Mouse (Mus musculus): ENCODE results near the gene Klhl3. TPM values are rescaled to one million over a fixed set of nuclear protein-coding genes. Genes with fewer than 3 reads are reported as not detected.
A peak's percentile ranks its signal among the peaks of the same experiment; 100 is the strongest.

The Klhl3 gene
- total RNA-seq, 2 experiments from 2014 or later: 2.6 TPM

GRCm38 (mm10) chr13:58073254-58073882, 40.0 kb downstream of the Klhl3 start:
- intact Hi-C loops (cut with DNase I): no loop called here
- DNase-seq (ENCODE audit: low spot score): no peak

GRCm38 (mm10) chr13:58071209-58071608, 42.2 kb downstream of the Klhl3 start:
- DNase-seq (ENCODE audit: low spot score): no peak
- intact Hi-C loops (cut with DNase I): no loop called here

- no peak for DNase-seq (ENCODE audit: low spot score)
- intact Hi-C loops (cut with DNase I): no loop called here
Measured at GRCm38 (mm10) chr13:58070504-58070903, 42.9 kb downstream of the Klhl3 start.

- no peak for DNase-seq (ENCODE audit: low spot score)
- intact Hi-C loops (cut with DNase I): loop anchor here (2.0 kb wide), 1 partner anchor 46 kb away; no protein-coding TSS in a partner anchor
Measured at GRCm38 (mm10) chr13:58068421-58069209, 44.8 kb downstream of the Klhl3 start.

GRCm38 (mm10) chr13:58067540-58068103, 45.8 kb downstream of the Klhl3 start:
- peak; percentile 67 for DNase-seq (ENCODE audit: low spot score)
- intact Hi-C loops (cut with DNase I): loop anchor here (2.0 kb wide), 2 partner anchors 35 to 47 kb away; no protein-coding TSS in a partner anchor

GRCm38 (mm10) chr13:58066496-58067389, 46.6 kb downstream of the Klhl3 start:
- intact Hi-C loops (cut with DNase I): loop anchor here (2.0 kb wide), 1 partner anchor 34 kb away; no protein-coding TSS in a partner anchor
- peak; percentile 29 for DNase-seq (ENCODE audit: low spot score)

GRCm38 (mm10) chr13:58066081-58066495, 47.3 kb downstream of the Klhl3 start:
- intact Hi-C loops (cut with DNase I): loop anchor here (2.0 kb wide), 1 partner anchor 33 kb away; no protein-coding TSS in a partner anchor
- DNase-seq (ENCODE audit: low spot score): no peak

- intact Hi-C loops (cut with DNase I): no loop called here
- no peak for DNase-seq (ENCODE audit: low spot score)
Measured at GRCm38 (mm10) chr13:58065316-58065715, 48.1 kb downstream of the Klhl3 start.

GRCm38 (mm10) chr13:58057953-58058870, 55.2 kb downstream of the Klhl3 start:
- intact Hi-C loops (cut with DNase I): no loop called here
- DNase-seq (ENCODE audit: low spot score): no peak

GRCm38 (mm10) chr13:58056618-58057017, 56.8 kb downstream of the Klhl3 start:
- DNase-seq (ENCODE audit: low spot score): no peak
- intact Hi-C loops (cut with DNase I): no loop called here

- intact Hi-C loops (cut with DNase I): no loop called here
Measured at GRCm38 (mm10) chr13:58053628-58054027, 59.8 kb downstream of the Klhl3 start.

GRCm38 (mm10) chr13:58051654-58052053, 61.7 kb downstream of the Klhl3 start:
- no peak for DNase-seq (ENCODE audit: low spot score)
- intact Hi-C loops (cut with DNase I): no loop called here

More at GRCm38 (mm10) chr13:58053628-58054027, 59.8 kb downstream of the Klhl3 start:
- DNase-seq (ENCODE audit: low spot score): no peak

GRCm38 (mm10) chr13:58051251-58051650, 62.1 kb downstream of the Klhl3 start:
- intact Hi-C loops (cut with DNase I): no loop called here
- DNase-seq (ENCODE audit: low spot score): no peak

- DNase-seq (ENCODE audit: low spot score): no peak
- intact Hi-C loops (cut with DNase I): no loop called here
Measured at GRCm38 (mm10) chr13:58049121-58049520, 64.3 kb downstream of the Klhl3 start.

- DNase-seq (ENCODE audit: low spot score): no peak
- intact Hi-C loops (cut with DNase I): no loop called here
Measured at GRCm38 (mm10) chr13:58048076-58048475, 65.3 kb downstream of the Klhl3 start.

- intact Hi-C loops (cut with DNase I): no loop called here
Measured at GRCm38 (mm10) chr13:58046178-58046577, 67.2 kb downstream of the Klhl3 start.

GRCm38 (mm10) chr13:58045278-58045677, 68.1 kb downstream of the Klhl3 start:
- DNase-seq (ENCODE audit: low spot score): no peak
- intact Hi-C loops (cut with DNase I): no loop called here

More at GRCm38 (mm10) chr13:58046178-58046577, 67.2 kb downstream of the Klhl3 start:
- DNase-seq (ENCODE audit: low spot score): no peak

GRCm38 (mm10) chr13:58043278-58043677, 70.1 kb downstream of the Klhl3 start:
- DNase-seq (ENCODE audit: low spot score): no peak
- intact Hi-C loops (cut with DNase I): no loop called here

- no peak for DNase-seq (ENCODE audit: low spot score)
- intact Hi-C loops (cut with DNase I): no loop called here
Measured at GRCm38 (mm10) chr13:58040112-58040511, 73.3 kb downstream of the Klhl3 start.

All from heart, postnatal 25 days (tissue).